Mouse (Mus musculus) C2C12 (cell line): ENCODE data around the gene Btbd6. TPM values are rescaled to one million over a fixed set of nuclear protein-coding genes. Genes with fewer than 3 reads are reported as not detected.

ENCODE experiments used
- H3K27me3 ChIP-seq: one replicate; pipeline ENCODE4 v1.6.1; 2011; ENCODE audit not compliant: control insufficient read depth, insufficient read depth, insufficient read length
- H3K36me3 ChIP-seq: one replicate; pipeline ENCODE4 v1.6.1; 2011; ENCODE audit not compliant: control insufficient read depth, insufficient read depth
- H3K4me3 ChIP-seq: one replicate; pipeline ENCODE4 v1.5.1; 2011; ENCODE audit warnings: mild to moderate bottlenecking, control low read depth; ENCODE audit not compliant: poor library complexity, insufficient read depth, severe bottlenecking
- H3K79me2 ChIP-seq: one replicate; pipeline ENCODE4 v1.6.1; 2011; ENCODE audit not compliant: control insufficient read depth, insufficient read depth
- H3K79me3 ChIP-seq: one replicate; pipeline ENCODE4 v1.6.1; 2011; ENCODE audit warnings: low read depth, control low read depth
- H3ac ChIP-seq: one replicate; pipeline ENCODE3; 2011; ENCODE audit warnings: low read depth; ENCODE audit not compliant: control insufficient read depth, insufficient read length
- CEBPB ChIP-seq: IDR thresholded peaks from one replicate; pipeline ENCODE4 v1.6.1; 2011; ENCODE audit warnings: low read depth, mild to moderate bottlenecking, control low read depth, moderate library complexity
- CTCF ChIP-seq: IDR thresholded peaks from one replicate; pipeline ENCODE4 v1.5.1; 2011; ENCODE audit not compliant: control insufficient read depth, insufficient read depth, insufficient read length
- FOSL1 ChIP-seq: IDR thresholded peaks from one replicate; pipeline ENCODE4 v1.8.0; 2011; ENCODE audit warnings: mild to moderate bottlenecking, low read length; ENCODE audit not compliant: poor library complexity, insufficient read depth, severe bottlenecking
- MAX ChIP-seq: IDR thresholded peaks from one replicate; pipeline ENCODE4 v1.6.1; 2011; ENCODE audit warnings: mild to moderate bottlenecking, control low read depth
- MYOD1 ChIP-seq: IDR thresholded peaks from one replicate; pipeline ENCODE4 v1.6.1; 2011; ENCODE audit warnings: low read depth; ENCODE audit not compliant: control insufficient read depth, insufficient read length
- MYOG ChIP-seq: IDR thresholded peaks from one replicate; pipeline ENCODE4 v1.6.1; 2011; ENCODE audit not compliant: control insufficient read depth, insufficient read length; ENCODE audit errors: extremely low read depth
- USF1 ChIP-seq: IDR thresholded peaks from one replicate; pipeline ENCODE4 v1.6.1; 2011; ENCODE audit warnings: low read depth, mild to moderate bottlenecking, control low read depth, moderate library complexity
- polyA plus RNA-seq: library from polyadenylated mRNA; unstranded; fragments of >200 nt; fragmentation: generic; extraction: Trizol; gene quantifications from one replicate; pipeline ENCODE4 v1.2.1, GENCODE M21; 2012; ENCODE audit warnings: missing spikeins

The Btbd6 gene
- polyA plus RNA-seq, 1 experiment: 17.2 TPM

DNA sequence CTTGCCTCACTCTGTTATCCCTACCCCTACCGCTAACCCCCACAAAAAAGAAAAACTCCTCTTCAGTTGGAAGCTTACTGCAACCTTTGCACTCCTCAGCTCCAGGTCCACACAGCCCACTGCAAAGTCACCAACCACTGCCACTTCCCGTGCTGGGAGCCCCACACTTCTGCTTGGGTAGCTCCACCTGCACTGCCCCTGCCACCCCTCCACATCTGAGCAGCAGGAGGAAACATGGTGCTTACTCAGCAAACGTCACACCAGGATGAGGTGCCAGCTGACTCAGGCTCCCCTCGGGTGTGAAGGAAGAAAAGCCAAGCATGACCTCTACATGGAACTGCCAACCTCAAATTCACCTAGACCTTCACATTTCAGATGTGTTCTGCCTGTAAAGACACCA is 17.9 kb downstream of the Btbd6 start:
- peaks cover 7% of the 10 kb centered on the region for H3K36me3 ChIP-seq

DNA sequence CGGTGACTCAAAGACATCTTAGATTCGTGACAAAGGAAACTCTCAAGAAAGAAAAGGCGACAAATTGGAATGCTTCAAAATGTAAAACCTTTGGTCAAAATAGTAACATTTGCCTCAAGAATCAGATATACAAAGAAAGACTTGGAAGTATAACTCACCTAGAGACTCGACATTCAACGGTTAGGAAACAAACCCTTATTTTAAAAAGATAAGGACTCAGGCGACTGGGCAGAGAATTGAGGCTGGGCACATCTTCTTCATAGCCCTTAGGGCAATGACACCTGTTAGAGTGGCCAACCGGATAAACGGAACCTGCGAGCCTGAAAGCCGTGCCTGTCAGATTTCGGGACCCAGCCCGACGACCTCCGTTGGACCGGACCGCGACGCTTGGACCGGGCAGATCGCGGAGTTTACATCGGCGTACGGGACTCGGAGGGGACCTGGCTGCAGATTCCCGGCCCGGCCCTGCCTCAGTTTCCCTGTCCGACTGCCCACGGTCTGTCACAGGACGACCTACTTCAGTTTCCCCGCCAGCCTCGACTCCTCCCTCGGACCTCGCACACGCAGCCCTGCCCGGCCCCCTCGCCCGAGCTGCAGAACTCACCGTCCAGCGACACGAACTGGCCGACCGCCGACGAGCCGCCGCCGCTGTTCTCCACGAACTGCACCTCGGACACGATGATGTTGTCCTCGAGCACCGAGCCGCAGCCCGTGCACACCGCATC is 23.4 kb downstream of the Btbd6 start:
- H3K79me2 ChIP-seq: peaks cover 55% of the 10 kb centered on the region
- TF ChIP-seq FOSL1 (no peak), CTCF (no peak), MAX (no peak), USF1 (no peak), MYOG (no peak), MYOD1 (no peak), CEBPB (no peak)
- H3K27me3 ChIP-seq: no peaks in the 10 kb centered on the region
- H3K36me3 ChIP-seq: no peaks in the 10 kb centered on the region
- H3K79me3 ChIP-seq: peaks cover 49% of the 10 kb centered on the region
- H3ac ChIP-seq: peak overlapping the region; percentile 79
- H3K4me3 ChIP-seq: peak overlapping the region; percentile 86

More for the DNA sequence above, 17.9 kb downstream of the Btbd6 start:
- Histone ChIP-seq H3ac (no peak overlapping the region), H3K27me3 (no peaks in the 10 kb centered on the region), H3K79me2 (peaks cover 75% of the 10 kb centered on the region), H3K4me3 (no peak overlapping the region), H3K79me3 (peaks cover 52% of the 10 kb centered on the region)
- TF ChIP-seq CEBPB (no peak), MYOD1 (no peak), MYOG (no peak), MAX (no peak), CTCF (no peak), FOSL1 (no peak), USF1 (no peak)

DNA sequence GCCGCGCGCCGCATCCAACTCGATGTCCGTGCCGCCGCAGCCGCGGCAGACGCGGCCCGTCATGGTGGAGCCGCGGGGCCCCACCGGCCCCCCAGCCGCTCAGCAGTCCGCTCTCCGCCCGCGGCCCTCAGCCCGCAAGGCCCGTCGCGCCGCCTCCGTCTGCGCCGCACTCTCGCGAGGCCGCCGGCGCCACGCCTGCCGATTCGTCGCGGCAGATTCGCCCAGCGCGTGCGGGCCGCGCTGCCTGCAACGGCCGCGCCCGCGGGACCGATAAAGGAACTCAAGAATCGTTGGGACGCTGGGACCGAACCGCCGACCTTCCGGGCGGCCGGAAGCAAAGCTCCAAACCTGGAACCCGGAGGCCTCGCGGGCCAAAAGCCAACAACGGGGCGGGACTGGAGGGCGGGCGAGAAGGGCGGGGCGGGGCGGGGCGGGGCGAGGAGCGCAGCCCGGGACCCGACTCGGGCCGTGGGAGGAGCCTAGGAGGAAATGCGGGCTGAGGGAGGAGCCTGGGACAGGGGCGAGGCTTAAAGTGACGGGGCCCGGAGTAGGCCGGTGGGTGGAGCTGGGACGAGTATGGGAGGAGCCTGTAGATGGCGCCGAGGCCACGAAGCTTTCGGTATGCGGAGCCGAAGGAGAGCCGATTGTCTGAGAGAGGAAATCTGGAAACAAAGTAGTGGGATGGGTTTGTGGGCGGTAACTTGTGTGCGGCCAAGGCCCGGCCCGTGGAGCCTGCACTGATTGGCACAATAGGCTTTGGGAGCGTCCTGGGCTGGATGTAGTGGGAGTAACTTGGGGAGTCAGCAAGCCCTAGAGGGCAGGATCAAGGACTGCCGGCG is 24.2 kb downstream of the Btbd6 start, which contains the start of gene Brf1:
Gene Brf1, minus strand, starts transcription at position 411 of the 839 bp plus-strand sequence.
- H3K27me3 ChIP-seq: no peaks in the 10 kb centered on the region
- peak within 1 kb of the TSS; percentile 86 for H3K4me3 ChIP-seq
- H3K79me3 ChIP-seq: peaks cover 42% of the 10 kb centered on the region
- H3K36me3 ChIP-seq: no peaks in the 10 kb centered on the region
- peak within 1 kb of the TSS; percentile 79 for H3ac ChIP-seq
- H3K79me2 ChIP-seq: peaks cover 47% of the 10 kb centered on the region
- TF ChIP-seq USF1: no peak
- no peak for TF ChIP-seq MYOG
- TF ChIP-seq MAX: peak; percentile 63
- TF ChIP-seq MYOD1: no peak
- TF ChIP-seq CEBPB: no peak
- TF ChIP-seq FOSL1: no peak
- no peak for TF ChIP-seq CTCF

DNA sequence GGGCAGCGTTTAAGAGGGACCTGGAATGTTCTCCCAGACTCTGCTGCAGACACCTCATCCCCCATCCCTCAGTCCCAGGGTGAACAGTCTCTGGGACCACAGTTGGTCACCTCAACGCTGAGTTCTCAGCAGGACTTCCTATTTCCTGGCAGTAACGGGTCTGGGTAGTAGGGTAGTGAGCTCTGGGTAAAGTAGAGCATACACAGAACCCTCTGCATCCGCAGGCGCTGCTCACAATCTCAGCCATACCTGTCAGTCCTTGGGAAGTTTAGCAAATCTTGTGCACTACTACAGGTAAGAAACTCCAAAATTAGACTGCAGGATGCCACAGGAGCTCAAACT is 24.8 kb downstream of the Btbd6 start:
- H3K4me3 ChIP-seq: peak overlapping the region; percentile 24
- peaks cover 37% of the 10 kb centered on the region for H3K79me3 ChIP-seq
- TF ChIP-seq MAX: no peak
- TF ChIP-seq USF1: no peak
- TF ChIP-seq MYOD1: no peak
- H3K27me3 ChIP-seq: no peaks in the 10 kb centered on the region
- H3K79me2 ChIP-seq: peaks cover 42% of the 10 kb centered on the region
- H3K36me3 ChIP-seq: no peaks in the 10 kb centered on the region
- peak overlapping the region; percentile 73 for H3ac ChIP-seq

DNA sequence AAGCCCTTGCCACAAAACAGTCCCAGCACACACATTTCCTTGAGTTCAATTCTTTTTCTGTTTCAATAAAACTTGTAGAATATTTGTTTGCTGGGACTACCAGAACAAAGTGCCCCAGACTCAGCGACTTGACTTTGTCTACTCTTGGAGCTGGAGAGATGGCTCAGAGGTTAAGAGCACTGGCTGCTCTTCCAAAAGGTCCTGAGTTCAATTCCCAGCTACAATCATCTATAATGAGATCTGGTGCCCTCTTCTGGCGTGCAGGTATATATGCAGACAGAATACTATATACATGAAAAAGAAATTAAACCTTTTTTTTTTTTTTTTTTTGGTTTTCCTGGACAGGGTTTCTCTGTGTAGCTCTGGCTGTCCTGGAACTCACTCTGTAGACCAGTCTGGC is 26.4 kb downstream of the Btbd6 start:
- peaks cover 22% of the 10 kb centered on the region for H3K79me3 ChIP-seq
- no peak for TF ChIP-seq CEBPB
- TF ChIP-seq FOSL1: no peak
- no peak for TF ChIP-seq CTCF
- no peak for TF ChIP-seq MYOD1
- TF ChIP-seq MYOG: no peak
- TF ChIP-seq USF1: no peak
- no peak for TF ChIP-seq MAX
- H3K79me2 ChIP-seq: peaks cover 26% of the 10 kb centered on the region
- H3K36me3 ChIP-seq: no peaks in the 10 kb centered on the region
- H3K27me3 ChIP-seq: no peaks in the 10 kb centered on the region
- H3K4me3 ChIP-seq: no peak overlapping the region
- H3ac ChIP-seq: no peak overlapping the region
